Mouse (Mus musculus) fibroblast of lung, adult 2 months (primary cell): ENCODE data around the gene Olfr1371.
"Not testable (repeated sequence)": the region's sequence is repeated elsewhere in the genome, so short reads cannot be mapped to it uniquely, and the experiment has no call there.

Experiments
- DNase-seq: peaks from one replicate; pipeline ENCODE4 v3.0.0-alpha.2; 2011; ENCODE audit warnings: low read depth

Gene Olfr1371

GRCm38 (mm10) chr11:52225986-52226599 is 12.3 kb upstream of the Olfr1371 start:
- DNase-seq, result no peak

DNA sequence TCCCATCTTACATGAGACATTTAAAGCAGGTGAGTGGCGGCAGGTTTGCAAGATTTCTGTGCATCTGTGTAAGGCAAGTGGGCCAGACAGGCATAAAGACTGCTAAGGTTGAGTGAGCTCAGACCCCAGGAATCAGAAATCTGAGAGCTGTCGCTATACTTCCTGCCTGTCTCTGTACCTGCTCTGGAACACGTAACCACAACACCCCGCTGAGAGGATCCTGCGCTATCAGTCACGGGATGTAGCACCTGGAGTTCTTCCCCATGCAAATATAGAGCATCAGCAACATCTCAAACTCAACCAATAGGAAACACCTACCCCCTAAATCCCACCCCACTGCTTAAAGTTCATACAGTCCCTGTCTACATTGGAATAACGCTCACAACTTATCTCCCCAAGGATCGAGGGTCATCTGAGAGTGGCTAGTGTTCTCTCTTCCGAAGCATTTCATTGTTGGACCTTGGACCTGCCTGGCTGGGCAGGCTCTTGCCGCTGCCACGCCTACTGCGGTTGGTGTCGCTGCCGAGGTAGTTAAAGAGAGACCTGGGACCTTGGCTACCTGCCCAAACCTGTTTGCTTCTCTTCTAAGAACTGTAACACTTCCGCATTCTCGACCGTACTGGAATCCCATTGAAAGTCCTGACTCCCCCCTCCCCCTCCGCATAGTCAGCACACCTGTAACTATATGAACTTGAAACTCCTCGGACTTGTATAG is 10.3 kb upstream of the Olfr1371 start:
- DNase-seq, result no peak

GRCm38 (mm10) chr11:52222891-52223290 is 9.1 kb upstream of the Olfr1371 start:
- no peak for DNase-seq

GRCm38 (mm10) chr11:52221921-52222320 is 8.1 kb upstream of the Olfr1371 start:
- not testable (repeated sequence) for DNase-seq

DNA sequence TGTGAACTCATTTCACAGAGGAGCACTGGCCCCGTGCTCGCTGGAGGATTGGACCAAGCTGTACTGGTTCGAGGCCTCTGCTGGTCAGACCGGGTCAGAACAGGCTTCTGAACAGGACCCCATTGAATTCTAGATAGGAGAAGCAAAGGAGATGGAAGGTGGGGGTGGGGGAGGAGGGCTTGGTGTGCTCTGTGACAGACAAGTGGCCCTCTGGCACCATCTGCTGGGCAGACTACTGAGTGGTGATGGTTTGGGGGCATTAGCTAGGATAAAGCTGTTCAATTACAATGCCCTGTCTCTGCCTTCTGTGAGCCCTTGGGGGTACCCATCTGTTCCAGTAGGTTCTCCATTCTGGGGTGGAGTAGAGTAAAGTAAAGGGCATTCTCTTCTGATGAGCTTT is 6.5 kb upstream of the Olfr1371 start:
- DNase-seq, result no peak

DNA sequence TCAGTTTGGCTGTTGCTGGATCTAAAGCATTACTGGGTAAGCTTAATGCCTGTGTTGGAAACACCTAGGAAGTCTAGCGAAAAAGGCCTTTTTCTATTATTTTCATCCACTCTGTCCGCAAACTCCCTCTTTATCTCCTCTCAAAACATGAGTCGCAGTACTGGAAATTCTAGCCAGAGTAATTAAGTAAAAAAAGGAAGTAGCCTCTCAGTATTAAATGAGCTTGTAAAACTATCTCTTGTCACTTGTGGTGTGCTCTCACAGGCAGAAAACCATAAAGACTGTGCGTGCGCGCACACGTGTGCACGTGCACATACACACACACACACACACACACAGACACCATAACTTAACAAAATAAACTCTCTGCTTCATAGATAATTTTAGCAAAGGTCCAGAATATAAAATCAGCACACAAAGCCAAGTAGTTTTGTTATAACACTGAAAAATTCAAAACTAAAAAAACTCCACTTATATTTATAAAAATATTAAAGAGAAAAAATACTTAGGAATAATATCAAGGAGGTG is 17.2 kb downstream of the Olfr1371 start:
- not testable (repeated sequence) for DNase-seq

DNA sequence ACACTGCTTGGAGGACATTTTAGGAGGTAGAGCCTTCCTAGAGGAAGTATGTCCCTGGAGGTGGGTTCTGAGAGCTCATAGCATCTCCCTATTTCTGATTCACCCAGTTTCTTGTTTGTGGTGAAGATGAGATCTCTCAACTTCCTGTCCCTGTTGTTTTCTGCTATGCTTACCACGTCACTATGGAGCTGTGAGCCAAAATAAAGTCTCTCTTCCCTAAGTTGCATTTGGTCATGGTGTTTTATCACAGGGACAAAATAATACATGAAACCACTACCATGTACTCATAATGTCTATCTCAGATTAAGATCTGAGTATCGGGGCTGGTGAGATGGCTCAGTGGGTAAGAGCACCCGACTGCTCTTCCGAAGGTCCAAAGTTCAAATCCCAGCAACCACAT is 33.1 kb downstream of the Olfr1371 start:
- DNase-seq, result not testable (repeated sequence)

DNA sequence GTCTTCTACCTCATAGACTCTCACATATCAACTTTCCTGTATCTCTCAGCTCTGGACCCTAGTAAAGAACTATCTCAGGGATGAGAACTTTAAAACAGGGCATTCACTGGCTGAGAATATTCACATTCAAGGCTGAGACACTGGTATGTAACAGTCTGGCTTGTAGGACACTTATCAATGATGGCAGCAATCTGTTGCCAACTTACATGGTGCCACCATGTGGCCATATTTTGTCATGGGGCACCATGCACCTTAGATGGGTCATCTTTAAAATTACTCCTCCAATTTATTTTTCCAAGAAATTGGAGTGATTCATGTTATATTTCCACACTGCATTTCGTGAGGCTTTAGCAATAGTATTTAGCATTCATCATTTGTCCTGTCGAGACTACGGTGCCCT is 33.9 kb downstream of the Olfr1371 start:
- DNase-seq, result not testable (repeated sequence)

- no peak for DNase-seq
Observed at GRCm38 (mm10) chr11:52168461-52168860, 45.3 kb downstream of the Olfr1371 start.

GRCm38 (mm10) chr11:52167901-52168302 is 45.9 kb downstream of the Olfr1371 start:
- DNase-seq, result not testable (repeated sequence)

GRCm38 (mm10) chr11:52167126-52167525 is 46.7 kb downstream of the Olfr1371 start:
- DNase-seq, result no peak

DNA sequence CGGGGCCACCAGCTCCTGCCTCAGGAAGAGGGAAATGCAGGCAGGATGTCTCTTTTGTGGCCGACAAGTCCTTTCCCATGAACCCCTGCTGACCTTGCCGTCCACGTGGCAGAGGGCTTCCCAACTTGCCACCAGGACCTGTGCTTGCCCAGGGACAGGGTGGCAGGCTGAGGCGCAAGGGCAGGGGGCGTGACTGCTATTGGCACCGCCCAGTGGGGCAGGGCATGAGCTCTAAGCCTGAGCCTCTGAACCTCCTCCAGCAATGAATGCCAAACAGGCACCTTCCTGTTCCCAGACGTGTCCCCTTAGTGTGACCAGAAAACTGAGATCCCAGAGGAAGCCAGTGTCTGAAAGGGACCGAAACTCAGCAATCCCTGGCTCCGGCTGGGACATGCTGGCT is 49.9 kb downstream of the Olfr1371 start:
- no peak for DNase-seq
